Mouse (Mus musculus): ENCODE measurements around the gene Ccdc61.

DNA sequence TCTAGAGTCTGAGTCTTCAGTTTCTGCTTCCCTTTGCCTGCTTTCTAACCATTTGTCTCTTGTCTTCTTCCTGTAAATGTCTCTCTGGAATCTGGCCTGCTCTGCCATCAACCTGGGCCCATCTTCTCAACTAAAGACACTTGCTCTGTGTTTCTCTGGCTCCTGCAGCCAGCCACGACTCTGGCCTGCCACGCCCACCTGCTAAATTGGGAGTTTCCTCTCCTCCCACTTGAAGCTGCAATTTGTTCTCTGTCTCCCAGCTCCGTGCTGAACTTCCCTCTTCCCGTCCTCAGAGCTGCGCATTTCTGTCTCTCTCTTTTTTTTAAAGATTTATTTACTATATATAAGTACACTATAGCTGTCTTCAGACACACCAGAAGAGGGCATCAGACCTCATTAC lies 65.4 kb downstream of the Ccdc61 start:
- no peak for TF ChIP-seq CTCF (IDR thresholded peaks at IDR 0.05)
- no peak for TF ChIP-seq EP300 (IDR thresholded peaks at IDR 0.05)

All from lung, postnatal 0 days (tissue).